Mouse (Mus musculus) cerebellum, postnatal 4 days (tissue): ENCODE measurements around the gene Gm20823.
"Not testable (repeated sequence)": the region's sequence is repeated elsewhere in the genome, so short reads cannot be mapped to it uniquely, and the experiment has no call there.

Source experiments
- DNase-seq, 2 experiments: peaks; one replicate each; pipeline ENCODE4 v3.0.0; 2022; ENCODE audit warnings: low spot score in 2 of 2, mixed read lengths in 1 of 2

Gene Gm20823

DNA sequence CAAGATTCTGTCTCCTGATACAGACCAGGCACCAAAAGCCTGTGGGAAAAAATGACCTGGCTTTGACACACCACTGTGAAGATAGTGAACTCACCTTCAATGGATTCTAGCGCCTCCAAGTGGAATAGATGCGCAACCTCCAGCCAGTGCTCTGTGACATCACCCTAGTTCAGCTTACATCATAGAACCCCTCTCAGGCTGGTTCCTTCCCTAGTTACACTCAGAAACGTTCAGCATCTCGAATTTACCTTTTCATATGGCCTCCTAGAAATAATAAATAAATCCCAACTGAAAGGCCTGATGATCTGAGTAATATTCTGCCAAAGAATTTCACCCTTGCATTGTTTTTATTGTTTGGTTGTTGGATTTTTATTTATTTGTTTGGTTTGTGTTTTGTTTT lies at the start of gene Gm20823:
TSS of gene Gm20823 (minus strand) at position 101 of the 400 bp plus-strand sequence.
- DNase-seq: not testable (repeated sequence)
